Mouse (Mus musculus): ENCODE results near the gene Arl8a.
"Not testable (repeated sequence)": the region's sequence is repeated elsewhere in the genome, so short reads cannot be mapped to it uniquely, and the experiment has no call there.

Gene Arl8a

DNA sequence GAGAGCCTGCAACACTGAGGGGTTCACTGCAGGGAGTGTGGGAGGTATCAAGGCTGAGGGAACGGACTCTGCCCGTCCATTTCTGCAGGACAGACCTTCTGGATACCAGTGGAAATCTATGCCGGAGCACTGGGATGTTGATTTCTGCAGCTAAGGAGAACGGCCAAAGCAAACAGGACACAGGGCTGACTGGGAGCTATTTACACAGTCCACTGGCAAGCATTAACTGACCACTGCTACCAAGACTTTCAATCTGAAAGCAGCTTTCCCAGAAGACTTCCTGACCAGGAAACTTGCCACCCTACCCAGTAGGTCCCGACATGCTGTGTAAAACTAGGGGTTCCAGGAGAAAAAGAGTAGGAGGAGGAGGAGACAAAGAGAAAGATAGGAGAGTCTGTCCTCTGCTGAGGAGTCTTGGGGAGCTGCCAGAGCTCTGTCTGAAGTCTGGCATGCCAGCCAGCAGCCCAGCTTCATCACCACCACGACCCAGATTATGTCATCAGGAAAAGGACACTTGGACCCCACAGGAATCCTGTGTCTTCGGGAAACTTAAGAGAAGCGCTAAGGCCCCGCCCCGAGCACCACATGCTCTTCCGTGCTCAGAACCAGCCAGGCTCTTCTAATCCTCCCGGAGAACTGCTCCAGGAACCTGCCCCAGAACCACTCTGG is 23.1 kb downstream of the Arl8a start:
- no peak for DNase-seq (ENCODE audit: low read depth, low spot score)

DNA sequence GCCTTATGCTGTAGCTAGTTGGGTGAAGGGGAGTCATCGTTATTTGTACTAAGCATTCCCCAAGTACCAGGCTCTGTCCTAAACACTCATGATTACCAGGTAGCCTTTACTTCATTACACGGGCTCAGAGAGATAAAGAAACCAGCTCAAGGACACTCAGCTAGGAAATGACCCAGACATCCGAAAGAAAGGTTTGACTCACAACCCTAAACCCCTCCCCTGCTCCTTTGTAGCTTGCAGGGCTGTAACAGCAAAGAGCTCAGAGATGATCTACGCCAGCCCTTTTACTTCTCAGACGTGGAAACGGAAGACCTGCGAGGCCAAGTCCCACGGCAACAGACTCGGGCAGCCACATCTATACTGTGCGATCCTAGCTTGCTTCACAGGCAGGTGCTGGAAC is 23.7 kb downstream of the Arl8a start:
- no peak for DNase-seq (ENCODE audit: low read depth, low spot score)

DNA sequence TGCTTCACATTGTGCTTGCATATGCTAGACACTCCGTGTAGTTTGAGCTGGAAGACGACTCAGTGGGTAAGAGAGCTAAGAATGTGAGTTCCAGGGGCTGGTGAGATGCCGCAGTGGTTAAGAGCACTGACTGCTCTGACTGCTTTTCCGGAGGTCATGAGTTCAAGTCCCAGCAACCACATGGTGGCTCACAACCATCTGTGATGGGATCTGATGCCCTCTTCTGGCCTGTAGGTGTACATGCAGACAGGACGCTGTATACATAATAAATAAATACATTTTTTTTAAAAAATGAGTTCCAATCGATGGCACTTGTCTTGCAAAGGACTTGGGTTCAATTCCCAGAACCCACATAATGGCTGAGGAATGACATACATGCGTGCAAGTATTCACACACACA is 24.6 kb downstream of the Arl8a start:
- peak; percentile 33 for DNase-seq (ENCODE audit: low read depth, low spot score)

DNA sequence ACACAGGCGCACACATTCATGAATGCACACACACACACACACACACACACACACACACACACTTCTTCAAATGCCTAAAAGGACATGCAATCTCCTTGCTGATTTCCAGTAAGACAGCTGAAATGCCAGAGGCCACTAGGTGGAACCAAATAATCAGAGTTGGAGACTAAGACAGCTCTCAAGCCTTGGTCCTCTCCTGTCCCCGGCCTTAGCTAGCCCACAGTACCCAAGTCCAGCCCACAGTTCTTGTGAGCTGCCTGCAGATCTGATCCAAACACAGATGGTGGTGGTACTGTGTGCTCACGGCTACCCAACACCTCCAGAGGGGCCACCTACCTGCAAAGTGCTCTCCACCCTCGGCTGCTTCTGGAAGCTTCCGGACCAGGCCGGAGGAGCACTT is 25.4 kb downstream of the Arl8a start:
- peak; percentile 59 for DNase-seq (ENCODE audit: low read depth, low spot score)

DNA sequence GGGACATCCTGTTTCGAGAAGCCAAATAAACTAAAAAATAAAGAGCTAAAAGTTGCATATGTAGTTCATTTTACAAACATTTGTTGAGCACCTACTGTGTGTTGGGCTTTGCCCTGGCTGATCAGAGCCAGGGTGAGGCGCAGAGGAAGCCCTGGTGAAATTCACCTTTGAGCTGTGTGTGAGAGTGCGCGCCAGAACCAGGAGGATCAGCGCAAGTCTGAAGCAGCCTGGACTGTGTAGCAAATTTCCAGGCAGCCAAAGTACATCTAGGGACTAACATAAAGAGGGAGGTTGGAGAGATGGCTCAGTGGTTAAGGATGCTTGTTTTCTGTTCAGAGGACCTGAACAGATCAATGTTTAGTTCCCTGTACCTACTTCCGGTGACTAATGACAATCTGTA is 26.7 kb downstream of the Arl8a start:
- no peak for DNase-seq (ENCODE audit: low read depth, low spot score)

DNA sequence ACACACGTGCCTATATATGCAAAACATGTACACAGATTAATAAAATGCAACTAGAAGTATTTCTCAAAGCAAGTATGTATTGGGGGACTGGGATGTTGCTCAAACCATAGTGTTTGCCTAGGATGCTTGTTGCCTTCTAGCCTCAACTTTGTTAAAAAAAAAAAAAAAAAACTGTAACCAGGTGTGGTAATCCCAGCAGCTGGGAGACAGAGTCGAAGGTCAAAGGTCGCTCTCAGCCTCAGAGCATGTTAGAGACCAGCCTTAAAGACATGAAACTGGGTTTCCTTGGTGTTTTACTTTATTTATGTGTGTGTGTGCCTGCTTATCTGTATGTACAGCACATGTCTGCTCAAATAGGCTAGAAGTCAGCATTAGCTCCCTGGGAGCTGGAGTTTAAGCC is 28.6 kb downstream of the Arl8a start:
- DNase-seq (ENCODE audit: low read depth, low spot score): no peak

DNA sequence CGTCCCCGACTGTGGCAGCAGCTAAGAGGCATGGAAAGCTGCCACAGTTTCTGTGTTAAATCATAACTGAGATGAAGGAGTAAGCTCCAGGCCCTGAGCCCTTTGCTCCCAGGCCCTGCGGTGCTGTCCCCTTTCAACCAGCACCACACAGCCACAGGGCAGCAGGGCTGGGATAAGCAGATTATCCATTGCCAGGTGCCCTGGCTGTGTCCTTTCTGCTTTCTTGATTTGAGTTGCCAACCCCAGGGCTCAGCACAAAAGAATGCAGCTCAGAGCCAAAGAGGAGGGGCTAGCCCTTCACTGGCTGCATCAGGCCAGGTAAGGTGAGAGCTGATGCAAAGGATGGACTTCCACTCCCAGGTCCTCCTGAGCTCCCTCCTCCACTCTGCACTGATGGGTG is 31.1 kb downstream of the Arl8a start:
- DNase-seq (ENCODE audit: low read depth, low spot score): no peak

DNA sequence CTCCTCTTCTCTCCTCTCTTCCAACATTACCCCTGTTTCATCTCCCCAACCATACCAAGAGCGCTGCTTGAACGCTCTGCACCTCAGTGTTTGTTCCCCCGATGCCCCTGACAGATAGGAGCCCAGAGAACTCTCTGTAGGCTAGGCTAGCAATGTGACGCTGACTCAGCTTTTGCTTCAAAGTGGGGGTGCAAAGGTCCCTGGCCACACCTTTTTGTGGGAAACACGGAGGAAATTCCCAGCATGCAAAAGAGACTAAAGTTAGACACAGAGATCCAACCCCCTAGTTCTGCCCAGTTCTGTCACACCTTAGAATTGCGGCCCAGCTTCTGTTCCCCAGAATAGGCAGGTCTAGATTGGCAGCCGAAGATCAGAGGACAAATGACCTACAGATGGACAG is 32.2 kb downstream of the Arl8a start:
- DNase-seq (ENCODE audit: low read depth, low spot score): no peak

DNA sequence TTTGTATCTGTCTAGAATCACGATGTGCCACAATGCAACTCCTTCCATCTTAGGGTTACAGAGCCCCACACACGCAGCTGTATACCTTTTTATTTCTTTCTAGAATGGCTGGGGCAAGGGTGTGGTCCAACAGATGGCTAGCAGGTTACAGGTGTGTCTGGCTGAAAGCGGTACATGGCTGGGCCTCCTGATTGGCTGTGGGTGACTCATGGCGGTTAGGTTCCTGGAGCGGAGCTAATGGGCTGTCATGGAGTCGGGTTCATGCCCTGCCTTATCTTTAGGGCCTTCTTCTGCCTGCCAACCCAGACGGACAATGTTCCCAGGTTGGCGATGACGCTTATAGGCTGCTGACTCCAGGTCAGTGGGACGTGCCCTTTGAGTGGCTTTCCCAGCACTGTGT is 34.2 kb downstream of the Arl8a start:
- DNase-seq (ENCODE audit: low read depth, low spot score): no peak

DNA sequence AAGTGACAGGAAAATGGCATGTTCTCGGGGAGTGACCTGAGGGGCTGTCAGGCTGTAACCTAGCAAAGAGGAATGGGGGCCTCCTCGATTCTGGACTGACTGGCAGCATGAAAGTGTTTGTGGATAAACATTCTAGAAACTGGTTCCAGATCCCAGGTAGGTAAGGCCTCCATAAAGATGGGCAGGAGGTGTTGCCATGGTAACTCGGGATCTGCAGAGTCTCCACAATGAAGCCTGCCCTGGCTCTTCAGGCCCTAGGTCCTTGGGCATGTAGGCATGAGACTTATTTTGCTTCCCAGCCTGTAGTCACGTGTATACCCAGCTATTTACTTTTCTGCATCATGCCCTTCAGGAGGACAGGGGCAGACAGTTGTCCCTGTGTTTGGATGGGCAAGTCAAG is 34.7 kb downstream of the Arl8a start:
- no peak for DNase-seq (ENCODE audit: low read depth, low spot score)

DNA sequence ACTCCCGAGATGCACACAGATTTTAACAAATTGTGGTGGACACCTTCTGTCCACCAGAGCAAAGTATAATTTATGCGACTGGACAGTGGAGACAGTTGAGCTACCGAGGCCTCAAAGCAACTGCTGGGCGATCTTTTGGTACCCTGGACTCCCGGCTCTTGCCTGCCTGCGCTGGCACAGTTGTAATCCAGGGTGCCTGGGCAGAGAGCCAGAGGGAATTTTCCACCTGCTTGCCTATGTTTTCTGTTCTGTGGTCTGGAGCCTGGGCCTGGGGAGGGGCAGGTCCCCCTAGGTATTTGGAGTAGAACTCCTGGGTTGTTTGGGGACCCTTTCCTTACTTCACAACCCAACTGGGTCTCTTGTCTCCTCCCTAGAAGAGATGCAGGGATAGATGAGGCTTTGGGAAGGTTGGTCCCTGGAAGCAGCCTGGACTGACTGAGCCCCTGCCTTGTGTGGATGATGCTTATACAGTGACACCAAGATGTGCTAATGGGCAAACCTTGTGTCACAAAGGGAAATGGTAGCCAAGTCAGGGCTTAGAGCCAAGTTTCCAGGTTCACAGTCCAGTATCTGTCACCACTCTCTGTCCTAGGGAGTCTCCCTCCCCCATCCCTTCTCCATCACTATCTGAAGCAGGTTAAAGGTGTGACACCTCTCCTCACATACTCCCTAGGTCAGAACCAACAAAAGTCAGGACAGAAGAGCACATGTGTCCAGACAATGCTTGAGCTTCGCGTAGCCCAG is 35.4 kb downstream of the Arl8a start:
- no peak for DNase-seq (ENCODE audit: low read depth, low spot score)

DNA sequence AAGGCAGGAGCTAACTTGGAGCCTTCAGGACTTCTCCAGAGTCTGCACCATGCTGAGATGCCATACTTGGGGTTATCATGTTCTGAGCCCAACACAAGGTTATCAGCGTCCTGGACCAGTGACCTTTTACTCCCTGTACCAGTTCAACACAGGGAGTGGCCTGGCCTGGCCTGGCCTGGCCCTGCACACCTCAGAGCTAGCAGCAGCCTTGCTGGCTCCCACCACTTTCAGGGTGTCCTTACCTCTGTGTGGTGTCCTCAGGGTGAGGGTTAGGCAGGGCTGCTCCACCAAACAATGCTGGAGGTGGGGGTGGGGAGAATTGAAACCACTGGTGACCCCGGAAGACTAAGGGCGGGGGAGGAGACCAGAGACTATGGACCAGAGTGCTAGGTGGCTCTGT is 36.4 kb downstream of the Arl8a start:
- no peak for DNase-seq (ENCODE audit: low read depth, low spot score)

DNA sequence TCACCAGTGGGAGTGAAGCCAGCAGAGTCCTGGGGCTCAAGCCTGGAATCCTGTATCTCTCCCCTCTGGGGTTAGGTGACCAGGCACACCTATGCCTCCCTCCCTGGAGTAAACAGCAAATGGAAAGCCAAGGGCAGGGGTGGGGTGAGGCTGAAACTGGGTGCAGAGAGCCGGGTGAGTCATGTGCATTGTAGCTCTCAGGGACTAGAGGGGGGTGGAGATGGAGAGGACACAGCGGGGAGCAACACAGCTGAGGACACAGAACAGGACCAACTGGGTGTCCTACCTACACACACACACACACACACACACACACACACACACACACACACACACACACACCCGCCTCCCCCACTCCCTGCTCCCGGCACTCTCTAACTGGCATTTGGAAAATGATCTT is 36.8 kb downstream of the Arl8a start:
- DNase-seq (ENCODE audit: low read depth, low spot score): no peak

DNA sequence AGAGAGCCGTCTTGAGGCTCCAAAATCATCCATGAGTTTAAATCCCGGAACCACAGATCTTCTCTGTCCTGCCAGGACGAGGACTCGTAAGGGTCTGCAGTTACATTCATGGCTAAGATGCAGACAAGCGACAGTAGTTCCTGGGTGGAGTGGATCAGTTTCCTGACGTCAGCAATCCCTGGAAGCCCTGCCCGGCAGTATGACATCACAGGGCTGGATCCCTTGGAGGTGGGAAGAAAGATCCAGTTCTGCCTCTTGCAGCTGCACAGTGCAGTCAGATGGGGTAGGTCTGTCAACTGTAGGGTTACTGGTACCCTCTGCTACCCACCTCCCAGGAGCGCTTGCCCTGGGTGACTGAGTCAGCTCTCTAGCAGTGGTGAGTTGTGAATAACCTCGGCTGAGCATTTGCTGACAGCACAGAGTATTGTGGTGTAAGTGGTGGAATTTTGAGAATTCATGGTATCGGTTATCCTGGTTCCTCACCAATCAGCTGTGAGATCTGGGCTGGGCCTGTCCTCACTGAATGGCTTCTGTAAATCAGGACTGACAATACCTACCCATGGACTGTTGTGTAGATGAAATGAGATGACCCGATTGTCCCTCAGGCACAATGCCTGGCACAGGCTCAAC is 37.4 kb downstream of the Arl8a start:
- DNase-seq (ENCODE audit: low read depth, low spot score): no peak

DNA sequence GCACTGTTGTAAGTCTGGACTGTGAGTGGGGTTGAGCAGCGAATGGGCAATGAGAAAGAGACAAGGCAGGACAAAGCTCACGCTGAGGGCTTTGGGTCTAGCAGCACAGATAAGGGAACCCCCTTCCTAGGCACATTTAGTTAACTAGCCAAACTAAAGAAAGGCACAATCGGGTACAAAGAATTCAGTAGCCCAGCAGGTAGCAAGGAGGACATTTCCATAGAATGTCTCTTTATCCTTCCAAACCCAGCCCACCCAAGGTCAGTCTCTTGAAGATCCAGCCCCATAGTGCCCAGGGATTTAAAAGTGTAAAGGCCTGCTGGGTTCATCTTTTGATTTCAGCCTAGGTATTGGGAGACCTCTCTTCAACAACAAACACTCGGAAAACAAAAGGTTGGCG is 39.3 kb downstream of the Arl8a start:
- no peak for DNase-seq (ENCODE audit: low read depth, low spot score)

DNA sequence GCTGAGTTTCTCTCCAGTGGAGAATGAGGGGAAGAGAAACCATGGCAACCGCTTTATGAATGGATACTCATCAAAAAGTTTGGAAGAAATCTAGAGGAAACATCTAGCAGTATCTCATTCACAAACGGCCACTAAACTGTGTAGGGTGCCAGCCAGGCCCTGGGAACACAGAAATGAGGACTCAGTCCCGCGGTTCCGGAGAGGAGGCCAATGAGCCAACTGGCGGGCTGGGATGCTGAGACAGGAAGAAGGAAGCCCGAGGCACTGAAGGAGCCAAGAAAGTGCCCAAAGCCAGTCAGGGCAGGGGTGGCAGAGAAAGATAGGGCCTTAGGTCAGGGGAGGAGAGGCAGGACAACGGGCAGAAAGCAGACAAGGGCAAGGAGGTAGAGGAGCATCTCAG is 39.8 kb downstream of the Arl8a start:
- no peak for DNase-seq (ENCODE audit: low read depth, low spot score)

DNA sequence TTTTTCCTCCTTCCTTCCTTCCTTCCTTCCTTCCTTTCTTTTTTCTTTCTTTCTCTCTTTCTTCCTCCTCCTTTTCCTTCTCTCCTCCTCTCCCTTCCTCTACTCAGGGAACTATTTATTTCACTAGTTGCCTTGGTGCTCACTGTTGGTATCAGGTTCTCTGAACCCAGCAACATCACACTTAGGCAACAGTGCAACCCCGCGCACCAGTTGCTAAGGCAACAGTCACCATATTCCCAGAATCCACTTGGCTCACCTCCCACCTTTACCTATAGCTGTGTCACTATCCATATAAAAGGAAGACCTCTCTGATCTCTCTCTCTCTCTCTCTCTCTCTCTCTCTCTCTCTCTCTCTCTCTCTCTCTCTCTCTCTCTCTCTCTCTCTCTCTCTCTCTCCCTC is 40.4 kb downstream of the Arl8a start:
- not testable (repeated sequence) for DNase-seq (ENCODE audit: low read depth, low spot score)

DNA sequence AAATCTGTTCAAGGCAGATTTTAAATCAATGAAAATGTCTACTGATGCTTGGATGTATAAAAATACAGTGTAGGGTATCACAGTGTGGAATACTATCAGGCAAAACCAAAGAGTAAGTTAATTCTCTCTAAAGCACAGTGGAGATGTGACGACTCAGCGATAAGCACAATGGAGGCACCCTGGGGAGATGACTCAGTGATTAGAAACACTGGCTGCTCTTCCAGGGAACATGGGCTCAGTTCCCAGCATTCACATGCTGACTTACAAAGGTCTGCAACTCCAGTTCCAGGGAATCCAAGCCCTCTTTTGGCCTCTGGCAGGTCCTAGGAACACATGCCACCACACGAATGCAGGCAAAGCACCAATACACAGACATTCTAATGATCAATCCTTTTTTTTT is 41.6 kb downstream of the Arl8a start:
- DNase-seq (ENCODE audit: low read depth, low spot score): no peak

DNA sequence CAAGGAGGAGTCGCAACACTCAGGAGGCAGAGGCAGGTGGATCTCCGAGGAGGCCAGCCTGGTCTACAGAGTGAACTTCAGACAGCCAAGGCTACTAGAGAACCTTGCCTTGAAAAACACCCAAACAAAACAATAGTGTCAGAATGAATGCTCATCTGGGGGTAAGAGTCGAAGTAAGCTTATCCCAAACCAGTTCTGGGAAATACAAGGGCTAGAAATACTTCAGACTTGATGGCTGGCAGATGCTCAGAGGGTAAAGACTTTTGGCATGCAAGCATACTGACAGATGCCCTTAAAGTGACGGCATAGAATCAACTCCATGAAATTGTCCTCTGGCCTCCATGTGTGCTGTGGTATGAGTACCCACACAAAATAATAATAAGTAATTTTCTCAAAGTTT is 42.6 kb downstream of the Arl8a start:
- no peak for DNase-seq (ENCODE audit: low read depth, low spot score)

DNA sequence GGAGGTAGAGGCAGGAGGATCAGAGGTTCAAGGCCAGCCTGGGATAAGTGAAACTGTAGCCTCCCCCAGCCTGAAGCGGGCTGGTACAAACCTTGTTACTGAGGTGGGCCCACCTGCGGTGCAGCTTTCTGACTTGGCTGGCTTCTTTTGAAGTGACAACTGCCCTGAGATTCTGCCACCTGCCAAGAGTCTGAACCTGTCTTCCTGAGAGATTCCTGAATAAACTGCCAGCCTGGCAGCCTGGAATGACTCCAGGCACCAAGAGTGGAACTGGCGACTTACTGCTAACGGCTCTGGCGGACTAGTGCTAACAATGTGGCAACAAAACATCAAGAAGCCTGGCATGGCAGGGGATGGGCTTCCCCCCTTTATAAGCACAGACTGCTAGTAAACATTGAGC is 47.7 kb downstream of the Arl8a start:
- DNase-seq (ENCODE audit: low read depth, low spot score): not testable (repeated sequence)

DNA sequence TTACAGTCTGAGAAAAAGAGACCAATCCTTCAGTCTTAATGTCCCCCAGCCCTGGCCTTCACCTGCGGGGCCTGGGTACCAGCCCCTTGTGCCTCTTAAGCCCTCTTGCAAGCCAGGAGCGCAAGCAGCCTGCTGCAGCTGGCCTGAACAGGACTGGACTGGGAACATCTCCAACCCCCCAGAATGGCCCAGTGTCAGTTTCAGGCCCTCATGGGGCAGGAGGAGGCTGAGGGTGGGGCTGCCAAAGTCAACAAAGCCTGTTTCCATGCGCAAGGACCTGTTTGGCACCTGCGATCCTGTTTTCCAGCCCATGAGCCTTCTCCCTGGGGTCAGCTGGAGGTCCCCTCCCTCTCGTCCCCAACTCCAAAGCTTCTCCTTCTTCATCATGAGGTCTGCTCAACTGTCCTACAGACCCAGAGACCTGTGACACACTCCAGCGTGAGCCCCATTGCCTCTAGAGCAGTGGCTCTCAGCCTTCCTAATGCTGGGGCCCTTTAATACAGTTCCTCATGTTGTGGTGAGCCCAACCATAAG is 49.4 kb downstream of the Arl8a start:
- DNase-seq (ENCODE audit: low read depth, low spot score): no peak

DNA sequence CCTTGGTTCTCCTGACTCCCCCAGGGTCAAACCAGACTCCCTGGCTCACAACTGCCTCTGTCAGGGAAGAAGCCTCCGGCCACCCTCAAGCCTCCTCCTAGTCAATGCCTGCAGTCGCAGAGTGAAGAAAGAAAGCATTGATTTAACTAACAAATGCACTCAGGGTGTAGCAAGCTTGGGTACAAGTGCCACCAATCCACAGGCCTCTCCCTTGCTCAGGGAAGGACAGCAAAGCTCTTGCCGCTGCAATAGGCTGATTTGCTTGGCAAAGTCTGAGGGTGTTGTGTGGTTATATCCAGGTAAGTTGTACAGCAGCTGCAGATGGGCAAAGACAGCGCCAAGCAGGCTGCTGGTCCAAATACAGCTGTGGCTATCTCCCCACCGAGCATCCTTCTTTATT is 51.8 kb downstream of the Arl8a start:
- no peak for DNase-seq (ENCODE audit: low read depth, low spot score)

Measured in A20 (cell line).